Mouse (Mus musculus) liver (tissue): ENCODE data around the gene Rin1.
"Not testable (repeated sequence)": the region's sequence is repeated elsewhere in the genome, so short reads cannot be mapped to it uniquely, and the experiment has no call there.

Source experiments
- DNase-seq: peaks from one replicate; pipeline ENCODE4 v3.0.0-alpha.2; 2020; ENCODE audit warnings: mixed read lengths

Gene Rin1

GRCm38 (mm10) chr19:5069978-5070377, 19.7 kb downstream of the Rin1 start:
- DNase-seq: no peak

DNA sequence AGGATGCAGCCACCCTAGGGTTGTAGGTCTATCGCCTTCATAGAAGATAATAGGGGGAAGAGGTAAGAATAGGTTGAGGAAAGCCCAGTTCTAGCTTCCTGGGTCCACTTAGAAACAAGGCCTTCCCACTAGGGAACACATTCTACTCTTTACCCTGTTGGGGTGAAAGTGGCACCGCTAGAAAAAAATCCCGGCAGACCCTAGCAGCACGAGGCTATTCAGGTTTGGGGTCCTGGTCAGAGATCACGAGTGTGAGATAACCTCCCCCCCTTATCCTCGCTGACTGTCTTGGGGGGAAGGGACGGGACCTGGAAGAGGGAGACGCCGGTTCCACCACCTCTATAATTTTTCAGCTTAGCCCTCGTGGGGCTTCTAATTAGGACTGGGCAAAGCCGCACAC, 20.8 kb downstream of the Rin1 start:
- DNase-seq: no peak

DNA sequence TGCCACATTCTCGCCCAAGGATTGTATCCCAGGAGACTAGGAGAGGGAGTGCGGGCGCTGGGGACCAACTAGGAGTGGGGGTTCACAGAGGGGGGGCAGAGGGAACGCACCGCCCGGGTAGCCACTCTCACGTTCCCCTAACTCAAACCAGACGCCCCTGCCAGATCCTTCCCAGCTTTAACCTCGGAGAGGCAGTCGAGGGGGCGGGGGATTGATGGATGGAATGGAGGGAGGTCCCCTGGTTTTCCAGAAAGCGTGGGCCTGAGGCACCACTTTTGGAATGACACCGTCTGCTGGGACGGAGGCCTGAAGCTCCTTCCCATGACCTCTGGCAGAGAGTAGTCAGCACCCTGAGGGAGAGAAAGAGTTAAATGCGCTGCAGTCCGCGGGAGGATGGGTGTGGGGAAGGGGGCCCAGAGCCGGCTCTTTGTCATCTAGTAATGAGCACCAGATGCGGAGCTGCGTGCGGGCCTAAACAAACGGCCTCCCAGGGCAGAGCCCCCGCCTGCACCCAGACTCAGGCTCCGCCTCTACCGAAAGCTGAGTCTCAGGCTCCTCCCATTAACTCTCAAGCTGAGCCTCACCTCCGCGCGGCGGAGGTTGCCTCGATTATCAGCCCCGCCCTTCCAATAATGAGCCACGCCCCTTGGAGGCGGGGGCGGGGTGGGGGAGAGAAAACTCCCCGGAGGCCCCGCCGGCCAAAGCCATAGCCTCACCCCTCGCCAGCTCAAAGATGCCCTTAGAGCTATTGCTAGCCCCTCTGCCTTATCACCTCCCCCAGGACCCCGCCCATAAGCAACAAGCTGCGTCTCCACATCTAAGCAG, 21.5 kb downstream of the Rin1 start:
- peak; percentile 90 for DNase-seq

DNA sequence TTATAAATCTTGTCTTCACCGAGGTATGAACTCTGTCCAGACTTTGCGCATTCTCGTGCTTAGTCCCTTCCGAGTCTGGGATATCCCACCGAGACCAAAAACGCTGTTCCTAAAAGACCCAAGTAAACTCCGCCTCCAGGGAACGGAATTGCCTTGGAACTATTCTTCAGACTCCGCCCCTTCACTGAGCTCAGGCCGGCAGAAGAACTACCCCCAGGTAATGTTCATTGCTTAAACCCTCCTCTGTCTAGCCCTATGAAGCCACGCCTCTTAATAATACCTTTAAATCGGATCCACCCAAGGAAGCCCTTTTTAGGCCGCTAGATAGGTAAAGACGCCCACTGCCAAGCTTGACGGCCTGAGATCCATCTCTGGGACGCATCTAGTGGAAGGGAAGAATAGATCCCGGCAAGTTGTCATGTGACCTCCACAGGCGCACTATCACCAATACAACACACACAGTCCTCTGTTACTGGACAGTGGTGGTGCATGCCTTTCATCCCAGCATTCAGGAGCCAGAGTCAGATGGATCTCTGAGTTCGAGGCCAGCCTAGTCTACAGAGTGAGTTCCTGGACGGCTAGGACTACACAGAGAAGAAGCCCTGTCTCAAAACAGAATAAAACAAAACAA, 22.2 kb downstream of the Rin1 start:
- no peak for DNase-seq

GRCm38 (mm10) chr19:5073028-5073427, 22.7 kb downstream of the Rin1 start:
- DNase-seq: peak; percentile 77

GRCm38 (mm10) chr19:5073518-5073917, 23.2 kb downstream of the Rin1 start:
- no peak for DNase-seq

DNA sequence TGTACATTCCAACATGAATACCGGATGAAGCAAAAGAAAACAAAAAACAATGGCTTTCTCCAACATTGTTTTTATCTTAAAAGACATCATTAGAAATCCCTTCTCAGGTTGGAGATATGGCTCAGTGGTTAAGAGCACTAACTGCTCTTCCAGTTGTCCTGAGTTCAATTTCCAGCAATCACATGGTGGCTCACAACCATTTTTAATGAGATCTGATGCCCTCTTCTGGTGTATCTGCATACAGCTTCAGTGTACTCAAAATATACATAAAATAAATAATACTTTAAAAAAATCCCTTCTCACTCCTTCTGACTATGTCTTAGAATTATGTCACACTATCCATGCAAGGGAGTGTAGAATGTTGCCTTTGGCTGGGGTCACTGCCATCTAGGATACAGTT, 29.0 kb downstream of the Rin1 start:
- DNase-seq: no peak

GRCm38 (mm10) chr19:5082005-5082404, 31.7 kb downstream of the Rin1 start:
- no peak for DNase-seq

- DNase-seq: no peak
These were observed 32.3 kb downstream of the Rin1 start for GRCm38 (mm10) chr19:5082596-5082995.

GRCm38 (mm10) chr19:5083961-5084833, 33.9 kb downstream of the Rin1 start:
- DNase-seq: no peak

DNA sequence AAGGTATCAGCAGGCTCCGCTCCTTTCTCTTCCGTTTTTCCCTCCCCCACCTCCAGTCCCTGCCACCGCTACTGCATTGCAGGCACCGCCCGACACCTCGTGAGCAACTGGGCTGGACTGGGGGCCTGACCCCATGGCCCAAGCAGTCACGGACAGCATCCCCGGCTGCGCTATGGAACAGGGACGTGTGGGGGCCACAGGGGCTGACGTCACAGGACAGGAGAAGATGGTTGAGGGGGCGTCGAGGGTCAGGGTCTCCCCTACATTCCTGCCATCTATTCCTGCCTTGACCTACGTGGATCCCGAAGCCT, 34.5 kb downstream of the Rin1 start:
- no peak for DNase-seq

GRCm38 (mm10) chr19:5085145-5085863, 35.0 kb downstream of the Rin1 start, which contains the start of gene Tmem151a:
TSS of gene Tmem151a (minus strand) at chr19:5085531.
- DNase-seq: peak; percentile 59

DNA sequence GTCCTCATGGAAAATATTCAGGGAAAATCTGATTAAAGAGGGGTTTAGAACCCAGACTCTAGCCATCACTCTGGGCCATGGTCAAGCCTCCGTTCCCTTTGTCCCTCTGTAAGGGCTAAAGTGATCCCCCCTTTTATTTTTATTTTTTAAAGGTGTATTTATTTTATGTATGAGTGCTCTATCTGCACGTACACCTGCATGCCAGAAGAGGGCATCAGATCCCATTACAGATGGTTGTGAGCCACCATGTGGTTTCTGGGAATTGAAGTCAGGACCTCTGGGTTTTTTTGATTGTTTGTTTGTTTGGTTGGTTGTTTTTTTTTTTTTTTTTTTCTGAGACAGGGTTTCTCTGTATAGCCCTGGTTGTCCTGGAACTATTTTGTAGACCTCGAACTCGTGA, 36.3 kb downstream of the Rin1 start:
- not testable (repeated sequence) for DNase-seq

- DNase-seq: peak; percentile 92
These were observed 37.8 kb downstream of the Rin1 start, which contains the start of gene Yif1a for GRCm38 (mm10) chr19:5087884-5088728. TSS of gene Yif1a (plus strand) at chr19:5088538.

GRCm38 (mm10) chr19:5089324-5089723, 39.0 kb downstream of the Rin1 start:
- DNase-seq: no peak

DNA sequence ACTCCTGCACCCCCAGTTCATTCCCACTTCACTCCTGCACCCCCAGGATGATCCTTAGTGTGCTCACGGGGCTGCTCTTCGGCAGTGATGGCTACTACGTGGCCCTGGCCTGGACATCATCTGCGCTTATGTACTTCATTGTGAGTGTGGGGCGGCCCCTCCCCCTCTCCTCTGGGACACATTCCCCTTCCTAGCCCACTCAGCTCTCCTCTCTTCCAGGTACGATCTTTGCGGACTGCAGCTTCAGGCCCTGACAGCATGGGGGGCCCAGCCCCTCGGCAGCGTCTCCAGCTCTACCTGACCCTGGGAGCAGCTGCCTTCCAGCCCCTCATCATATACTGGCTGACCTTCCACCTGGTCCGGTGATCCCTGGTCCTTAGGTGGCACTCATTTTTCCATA, 41.8 kb downstream of the Rin1 start:
- DNase-seq: no peak

- DNase-seq: no peak
These were observed 43.4 kb downstream of the Rin1 start for GRCm38 (mm10) chr19:5093481-5094242.

DNA sequence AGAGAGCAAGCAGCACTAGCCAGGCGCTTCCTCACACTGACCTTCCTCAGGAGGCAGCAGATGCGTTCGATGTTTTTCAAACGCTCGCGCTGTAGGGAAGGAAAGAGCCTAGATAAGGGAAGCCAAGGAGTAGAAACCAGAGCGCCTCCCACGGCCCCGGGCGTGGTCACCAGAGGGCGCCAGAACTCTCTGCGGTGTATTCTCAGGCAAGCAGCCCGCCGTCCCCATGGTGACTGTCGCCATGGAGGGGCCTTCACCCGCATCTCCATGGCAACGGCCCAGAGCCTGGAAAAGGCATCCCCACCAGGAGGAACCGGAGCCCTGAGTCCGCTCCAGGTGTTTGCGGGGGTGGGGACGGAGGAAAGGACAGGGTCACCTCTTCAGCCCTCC, 44.0 kb downstream of the Rin1 start:
- DNase-seq: peak; percentile 90

DNA sequence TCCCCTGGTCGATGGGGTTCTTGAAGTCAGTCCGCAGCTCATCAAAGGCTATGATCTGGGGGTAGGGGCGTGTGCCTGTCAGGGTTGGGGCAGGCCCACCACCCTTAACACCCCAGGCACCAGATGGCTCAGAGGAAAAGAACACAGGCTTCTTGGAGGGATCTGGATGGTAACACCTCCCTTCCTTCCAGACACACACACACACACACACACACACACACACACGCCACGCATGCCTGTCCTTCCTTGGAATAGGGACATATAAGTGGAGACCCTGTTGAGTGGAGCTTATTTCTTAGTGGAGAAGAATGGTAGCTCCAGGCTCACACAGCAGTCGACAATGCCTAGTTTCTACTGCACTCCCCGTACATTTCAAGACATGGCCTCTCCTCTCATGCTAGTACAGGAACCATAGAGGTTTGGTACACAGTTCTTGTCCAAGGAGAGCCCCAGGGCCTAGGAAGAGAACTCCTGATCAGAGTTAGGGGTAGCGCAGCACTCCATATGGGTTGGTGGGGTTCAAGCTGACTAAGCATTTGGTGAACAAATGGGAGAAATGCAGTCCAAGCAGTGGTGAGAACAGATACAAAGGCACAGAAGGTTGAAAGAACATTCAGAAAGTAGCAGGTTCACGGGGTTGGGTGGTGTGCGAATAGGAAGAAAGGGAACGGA, 44.6 kb downstream of the Rin1 start:
- no peak for DNase-seq

DNA sequence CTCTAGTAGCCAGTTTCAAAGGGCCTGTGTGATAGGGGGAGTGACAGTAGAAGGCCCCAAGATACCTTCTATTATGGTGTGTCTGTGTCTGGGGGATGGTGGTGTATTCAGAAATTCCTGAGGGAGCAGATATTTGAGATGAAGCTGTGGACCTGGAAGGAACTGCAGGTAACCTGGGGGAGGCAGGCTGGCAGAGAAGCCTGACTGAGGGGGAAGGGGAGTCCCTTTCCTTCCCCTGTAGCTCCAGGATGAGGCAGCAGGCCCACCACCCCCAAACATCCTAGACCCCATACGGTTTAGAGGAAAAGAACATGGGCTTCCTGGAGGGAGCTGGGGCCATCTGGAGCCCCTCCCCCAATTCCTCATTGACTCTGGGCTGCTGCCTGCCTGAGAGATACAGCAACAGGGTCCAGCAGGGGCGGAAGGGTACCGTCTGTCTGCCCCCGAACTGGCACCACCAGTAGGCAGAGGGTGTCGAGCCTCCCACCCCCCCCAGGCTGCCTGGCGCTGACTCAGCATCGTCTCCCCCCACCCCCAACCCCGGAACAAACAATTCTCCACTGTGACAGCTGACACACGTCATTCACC, 45.7 kb downstream of the Rin1 start:
- DNase-seq: no peak
